Mouse (Mus musculus) hindbrain, embryonic 14.5 days (tissue): ENCODE measurements around the gene Adamtsl4. TPM values are rescaled to one million over a fixed set of nuclear protein-coding genes. Genes with fewer than 3 reads are reported as not detected.

ENCODE experiments used
- ATAC-seq: fragments of 200-750 bp; cut with Nextera tagmentation; 2 replicates; pipeline ENCODE4 v1.8.0; 2017; ENCODE audit warnings: moderate number of reproducible peaks, mild to moderate bottlenecking, moderate TSS enrichment, moderate library complexity; ENCODE audit not compliant: low FRiP score
- DNase-seq: peaks from one replicate; pipeline ENCODE4 v3.0.0-alpha.2; 2015; ENCODE audit warnings: low spot score
- H3K27ac ChIP-seq: fragments of 300-500 bp; sonication (generic); 2 replicates; pipeline ENCODE4 v1.5.1; 2014; ENCODE audit warnings: mild to moderate bottlenecking, moderate library complexity
- H3K27me3 ChIP-seq: fragments of 300-500 bp; sonication (generic); 2 replicates; pipeline ENCODE4 v1.6.1; 2014; ENCODE audit warnings: mild to moderate bottlenecking, low read length, mixed read lengths; ENCODE audit not compliant: control insufficient read depth, insufficient read depth
- H3K36me3 ChIP-seq: fragments of 300-500 bp; sonication (generic); replicated peaks from 2 replicates; pipeline ENCODE4 v1.6.1; 2014; ENCODE audit not compliant: control insufficient read depth, insufficient read depth
- H3K4me1 ChIP-seq: fragments of 300-500 bp; sonication (generic); replicated peaks from 2 replicates; pipeline ENCODE4 v1.6.1; 2014; ENCODE audit warnings: antibody characterized with exemption, low read length, mixed read lengths; ENCODE audit not compliant: control insufficient read depth, insufficient read depth
- H3K4me2 ChIP-seq: fragments of 300-500 bp; sonication (generic); replicated peaks from 2 replicates; pipeline ENCODE4 v1.6.1; 2014; ENCODE audit warnings: mild to moderate bottlenecking, moderate library complexity
- H3K4me3 ChIP-seq: fragments of 300-500 bp; sonication (generic); replicated peaks from 2 replicates; pipeline ENCODE4 v1.5.1; 2014; ENCODE audit warnings: mild to moderate bottlenecking, low read length
- H3K9ac ChIP-seq: fragments of 300-500 bp; sonication (generic); 2 replicates; pipeline ENCODE4 v1.6.1; 2014
- H3K9me3 ChIP-seq: fragments of 300-500 bp; sonication (generic); 2 replicates; pipeline ENCODE4 v1.6.1; 2016; ENCODE audit warnings: low read length; ENCODE audit not compliant: control insufficient read depth
- WGBS: fragments of 180-500 bp; shearing (Covaris S2); extraction: QIAGEN DNeasy Blood & Tissue Kit; methylation state at CpG from one replicate; pipeline ENCODE4 v1.1.7; 2014; 5-methylcytosine and 5-hydroxymethylcytosine counted together
- polyA plus RNA-seq: library from polyadenylated mRNA; unstranded; fragments of >200 nt; fragmentation: Nextera tagmentation; extraction: Ambion mirVana; gene quantifications from 2 replicates; pipeline ENCODE4 v1.2.1, GENCODE M21; 2014

Gene Adamtsl4
- polyA plus RNA-seq, 1 experiment from 2014 or later, result 0.35 TPM

- no peak for ATAC-seq
- Histone ChIP-seq H3K4me2 (no peak overlapping the region), H3K4me1 (0 out of 2 replicates have a peak, but pooled peaks cover 3% of the 10 kb centered on the region), H3K9me3 (no peaks in the 10 kb centered on the region), H3K27ac (no peak overlapping the region), H3K27me3 (no peaks in the 10 kb centered on the region), H3K9ac (no peak overlapping the region), H3K4me3 (no peak overlapping the region), H3K36me3 (no peaks in the 10 kb centered on the region)
- 92% methylated on average over 3 of the region's 3 CpGs for WGBS
- no peak for DNase-seq
These were observed 15.6 kb upstream of the Adamtsl4 start for GRCm38 (mm10) chr3:95703276-95703675.

DNA sequence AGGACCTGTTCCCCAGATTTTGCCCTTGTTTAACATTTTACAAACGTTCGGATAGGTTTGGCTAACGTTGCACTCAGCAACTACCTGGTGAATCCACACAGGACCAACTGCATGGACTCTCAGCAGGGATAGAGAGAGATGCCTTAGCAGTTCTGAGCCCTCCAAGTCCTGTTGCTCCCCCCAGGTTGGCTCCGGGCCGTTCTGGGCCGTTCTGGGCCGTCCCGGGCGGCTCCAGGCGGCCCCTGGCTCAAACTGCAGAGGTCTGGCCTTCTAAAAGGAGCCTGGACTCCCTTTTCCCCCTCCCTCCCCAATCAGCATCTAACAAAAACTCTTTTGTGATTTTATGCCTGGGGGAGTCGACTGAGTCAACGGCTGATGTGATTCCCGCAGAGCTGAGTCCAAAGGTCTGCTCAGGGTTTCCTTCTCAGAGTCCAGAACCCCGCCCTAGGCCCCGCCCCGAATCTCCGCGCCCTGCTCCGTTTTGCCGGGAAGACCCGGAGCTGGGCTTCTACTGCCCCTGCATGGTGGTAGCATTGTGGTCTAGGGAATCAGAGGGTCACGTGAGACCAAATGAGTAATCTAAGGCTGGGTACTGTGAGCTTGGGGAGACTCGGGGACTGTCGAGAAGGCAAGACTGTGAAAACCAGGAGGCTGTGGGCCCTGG, 14.3 kb upstream of the Adamtsl4 start:
- Histone ChIP-seq H3K9ac (peak overlapping the region; percentile 49), H3K4me3 (peak overlapping the region; percentile 9; the same call in 1 of the 2 replicates), H3K36me3 (no peaks in the 10 kb centered on the region), H3K4me1 (0 out of 2 replicates have a peak, but pooled peaks cover 3% of the 10 kb centered on the region), H3K9me3 (no peaks in the 10 kb centered on the region), H3K27ac (no peak overlapping the region; the same call in 1 of the 2 replicates), H3K27me3 (no peaks in the 10 kb centered on the region), H3K4me2 (peak overlapping the region; percentile 49)
- ATAC-seq (peak; percentile 68; the same call in 1 of the 2 replicates), DNase-seq (peak; percentile 67)
- WGBS, result 7% methylated on average over 24 of the region's 24 CpGs

GRCm38 (mm10) chr3:95701085-95701484, 13.4 kb upstream of the Adamtsl4 start:
- Histone ChIP-seq H3K27ac (no peak overlapping the region; the same call in 1 of the 2 replicates), H3K27me3 (no peaks in the 10 kb centered on the region), H3K4me3 (no peak overlapping the region), H3K9ac (no peak overlapping the region), H3K4me2 (no peak overlapping the region), H3K9me3 (no peaks in the 10 kb centered on the region), H3K4me1 (0 out of 2 replicates have a peak, but pooled peaks cover 3% of the 10 kb centered on the region), H3K36me3 (no peaks in the 10 kb centered on the region)
- ATAC-seq (no peak), DNase-seq (no peak)
- 78% methylated on average over 2 of the region's 2 CpGs for WGBS

- Histone ChIP-seq H3K36me3 (no peaks in the 10 kb centered on the region), H3K9me3 (no peaks in the 10 kb centered on the region), H3K4me2 (no peak overlapping the region), H3K27ac (no peak overlapping the region), H3K4me1 (peaks cover 9% of the 10 kb centered on the region; the same call in 1 of the 2 replicates), H3K9ac (no peak overlapping the region), H3K27me3 (no peaks in the 10 kb centered on the region), H3K4me3 (no peak overlapping the region)
- DNase-seq (no peak), ATAC-seq (no peak)
- 55% methylated on average over 6 of the region's 6 CpGs for WGBS
These were observed 12.5 kb upstream of the Adamtsl4 start for GRCm38 (mm10) chr3:95700233-95700681.

DNA sequence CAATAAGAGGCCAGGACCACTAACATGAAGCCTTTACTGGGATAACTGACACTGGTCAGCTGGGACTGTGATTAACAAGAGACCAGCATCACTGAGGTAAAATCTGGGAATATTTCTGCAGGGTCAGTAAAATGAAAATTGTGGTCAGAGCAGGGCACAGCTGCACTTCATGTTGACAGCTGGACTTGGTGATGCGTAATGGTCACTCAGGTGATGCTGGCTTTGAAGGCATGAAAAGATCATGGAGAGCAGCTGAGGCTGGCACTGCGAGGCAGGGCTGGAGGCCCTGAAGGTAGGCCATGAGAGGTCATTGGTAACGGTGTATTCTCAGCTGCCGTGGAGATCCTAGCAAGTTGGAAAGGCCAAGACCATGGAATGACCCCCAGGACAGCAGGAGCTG, 10.6 kb upstream of the Adamtsl4 start:
- Histone ChIP-seq H3K27me3 (no peaks in the 10 kb centered on the region), H3K27ac (no peak overlapping the region), H3K36me3 (no peaks in the 10 kb centered on the region), H3K4me1 (peaks cover 9% of the 10 kb centered on the region; the same call in 1 of the 2 replicates), H3K4me3 (no peak overlapping the region), H3K9ac (no peak overlapping the region), H3K4me2 (no peak overlapping the region), H3K9me3 (no peaks in the 10 kb centered on the region)
- no peak for ATAC-seq
- 96% methylated on average over 4 of the region's 4 CpGs for WGBS
- DNase-seq, result no peak

- Histone ChIP-seq H3K27me3 (no peaks in the 10 kb centered on the region), H3K9ac (no peak overlapping the region), H3K27ac (no peak overlapping the region), H3K36me3 (no peaks in the 10 kb centered on the region), H3K4me3 (no peak overlapping the region), H3K9me3 (no peaks in the 10 kb centered on the region), H3K4me2 (no peak overlapping the region), H3K4me1 (peaks cover 6% of the 10 kb centered on the region; the same call in 1 of the 2 replicates)
- ATAC-seq (no peak), DNase-seq (no peak)
- 30% methylated on average over 7 of the region's 7 CpGs for WGBS
These were observed 8.6 kb upstream of the Adamtsl4 start for GRCm38 (mm10) chr3:95696360-95696759.

- 25% methylated on average over 3 of the region's 3 CpGs for WGBS
- Histone ChIP-seq H3K4me1 (peaks cover 6% of the 10 kb centered on the region; the same call in 1 of the 2 replicates), H3K4me3 (no peak overlapping the region), H3K4me2 (no peak overlapping the region), H3K9me3 (no peaks in the 10 kb centered on the region), H3K27ac (no peak overlapping the region), H3K36me3 (no peaks in the 10 kb centered on the region), H3K27me3 (no peaks in the 10 kb centered on the region), H3K9ac (no peak overlapping the region)
- DNase-seq (no peak), ATAC-seq (no peak)
These were observed 8.1 kb upstream of the Adamtsl4 start for GRCm38 (mm10) chr3:95695796-95696195.

DNA sequence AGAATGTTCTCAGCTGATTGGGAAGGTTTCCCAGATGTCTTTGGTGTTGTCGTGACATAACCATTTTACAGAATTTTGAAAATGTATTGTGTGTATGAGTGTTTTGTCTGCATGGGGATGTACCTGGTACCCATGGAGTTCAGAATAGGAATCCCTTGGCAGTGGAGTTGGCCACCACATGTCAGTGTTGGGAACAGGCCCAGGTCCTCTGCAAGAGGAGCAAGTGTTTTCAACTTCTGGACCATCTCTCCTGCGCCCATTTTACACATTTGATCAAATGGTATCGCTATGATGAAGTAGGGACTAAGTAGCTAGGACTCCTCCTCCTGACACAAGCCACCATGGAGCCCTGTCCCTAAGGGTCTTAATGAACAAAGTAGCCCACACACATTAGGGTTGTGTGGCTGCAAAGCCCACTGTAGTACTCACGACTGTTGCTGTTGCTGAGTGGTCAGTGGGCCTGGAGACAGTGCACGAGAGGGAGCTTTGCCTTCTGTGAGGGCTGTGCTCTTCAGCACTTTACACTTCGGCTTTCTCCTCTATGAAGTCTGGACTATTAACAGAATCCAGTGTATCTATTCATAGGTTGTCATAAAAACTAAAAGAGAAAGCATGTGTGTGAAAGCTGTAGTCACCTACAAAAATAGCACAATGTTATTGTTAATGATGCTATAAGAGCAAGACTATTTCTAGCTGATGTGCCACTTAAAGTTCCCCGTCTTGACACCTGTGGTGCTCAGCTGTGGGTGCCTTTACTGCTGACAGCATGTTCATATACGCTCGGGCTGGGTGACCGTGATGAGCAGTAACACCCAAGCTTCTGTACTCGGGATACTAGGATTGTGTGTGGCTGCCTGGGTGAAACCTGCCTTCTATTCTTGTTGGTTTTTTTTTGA, 7.3 kb upstream of the Adamtsl4 start:
- H3K4me3 ChIP-seq, result no peak overlapping the region
- 89% methylated on average over 11 of the region's 11 CpGs for WGBS
- H3K27me3 ChIP-seq, result no peaks in the 10 kb centered on the region
- ATAC-seq (no peak), DNase-seq (no peak)
- H3K9me3 ChIP-seq, result no peaks in the 10 kb centered on the region
- no peaks in the 10 kb centered on the region for H3K36me3 ChIP-seq
- no peak overlapping the region for H3K27ac ChIP-seq
- H3K4me2 ChIP-seq, result no peak overlapping the region
- H3K9ac ChIP-seq, result no peak overlapping the region
- peaks cover 6% of the 10 kb centered on the region; the same call in 1 of the 2 replicates for H3K4me1 ChIP-seq
